Mouse (Mus musculus): ENCODE measurements around the gene Tmem189.

DNA sequence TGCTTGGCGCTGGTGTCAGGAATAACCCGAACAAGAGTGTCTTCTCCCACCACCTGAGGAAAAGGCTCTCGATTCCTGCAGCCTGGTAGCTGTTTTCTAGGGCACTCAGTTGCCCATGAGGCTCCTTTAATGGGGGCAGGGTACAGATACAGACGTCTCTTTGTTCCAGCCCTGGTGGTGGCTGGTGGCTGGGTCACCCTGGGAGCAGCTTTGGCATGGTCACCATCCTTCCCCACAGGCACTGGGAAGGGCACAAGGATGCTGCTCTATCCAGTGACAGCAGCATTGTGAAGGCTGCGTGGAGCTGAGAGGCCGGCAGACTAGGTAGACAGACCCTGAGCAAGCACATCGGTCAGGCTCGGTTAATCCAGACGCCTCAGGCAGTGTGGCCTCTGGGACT lies 38.0 kb downstream of the Tmem189 start:
- TF ChIP-seq CTCF (IDR thresholded peaks at IDR 0.05; ENCODE audit: low read depth, low read length) (no peak), GATA1 (IDR thresholded peaks at IDR 0.05; ENCODE audit: borderline replicate concordance, low read length) (no peak), TAL1 (conservative IDR thresholded peaks at IDR 0.05; ENCODE audit: low read depth, low read length) (no peak), POLR2AphosphoS5 (IDR thresholded peaks at IDR 0.05; ENCODE audit: insufficient replicate concordance, low read depth, low read length) (no peak)
